Mouse (Mus musculus) embryonic facial prominence, embryonic 12.5 days (tissue): ENCODE measurements around the gene Gm17542. TPM values are rescaled to one million over a fixed set of nuclear protein-coding genes. Genes with fewer than 3 reads are reported as not detected.
"Not testable (repeated sequence)": the region's sequence is repeated elsewhere in the genome, so short reads cannot be mapped to it uniquely, and the experiment has no call there.

ENCODE experiments used
- ATAC-seq: fragments of 200-750 bp; cut with Nextera tagmentation; 2 replicates; pipeline ENCODE4 v1.8.0; 2017; ENCODE audit not compliant: insufficient number of reproducible peaks, insufficient read depth, low FRiP score, low TSS enrichment
- H3K27ac ChIP-seq: fragments of 300-500 bp; sonication (generic); 2 replicates; pipeline ENCODE4 v1.5.1; 2016; ENCODE audit warnings: mild to moderate bottlenecking
- H3K27me3 ChIP-seq: fragments of 300-500 bp; sonication (generic); 2 replicates; pipeline ENCODE4 v1.6.1; 2016; ENCODE audit warnings: mild to moderate bottlenecking, moderate library complexity
- H3K36me3 ChIP-seq: fragments of 300-500 bp; sonication (generic); 2 replicates; pipeline ENCODE4 v1.6.1; 2016; ENCODE audit warnings: mild to moderate bottlenecking
- H3K4me1 ChIP-seq: fragments of 300-500 bp; sonication (generic); 2 replicates; pipeline ENCODE4 v1.6.1; 2016
- H3K4me2 ChIP-seq: fragments of 300-500 bp; sonication (generic); replicated peaks from 2 replicates; pipeline ENCODE4 v1.6.1; 2016; ENCODE audit warnings: mild to moderate bottlenecking, moderate library complexity
- H3K4me3 ChIP-seq: fragments of 300-500 bp; sonication (generic); 2 replicates; pipeline ENCODE4 v1.5.1; 2016; ENCODE audit warnings: mild to moderate bottlenecking
- H3K9ac ChIP-seq: fragments of 300-500 bp; sonication (generic); 2 replicates; pipeline ENCODE4 v1.6.1; 2016; ENCODE audit warnings: mild to moderate bottlenecking, moderate library complexity
- H3K9me3 ChIP-seq: fragments of 300-500 bp; sonication (generic); 2 replicates; pipeline ENCODE4 v1.6.1; 2016; ENCODE audit warnings: mild to moderate bottlenecking, moderate library complexity
- WGBS: fragments of 180-500 bp; shearing (Covaris S2); methylation state at CpG from one replicate; pipeline ENCODE4 v1.1.7; 2016; 5-methylcytosine and 5-hydroxymethylcytosine counted together
- polyA plus RNA-seq: library from polyadenylated mRNA; unstranded; fragments of >200 nt; fragmentation: Nextera tagmentation; extraction: Ambion mirVana; gene quantifications from 2 replicates; pipeline ENCODE4 v1.2.1, GENCODE M21; 2016

The Gm17542 gene
- not detected in 2 replicates for polyA plus RNA-seq

GRCm38 (mm10) chr10:58718110-58718509, at the start of gene Gm17542:
TSS of gene Gm17542 (minus strand) at chr10:58718210.
- H3K4me3 ChIP-seq: not testable (repeated sequence)

GRCm38 (mm10) chr10:58739779-58740178, 21.8 kb upstream of the Gm17542 start:
- no peaks in the 10 kb centered on the region for H3K4me1 ChIP-seq
- H3K4me3 ChIP-seq: no peak overlapping the region
- H3K4me2 ChIP-seq: no peak overlapping the region
- no peaks in the 10 kb centered on the region for H3K36me3 ChIP-seq
- no peaks in the 10 kb centered on the region for H3K9me3 ChIP-seq
- no peak overlapping the region for H3K9ac ChIP-seq
- no peaks in the 10 kb centered on the region for H3K27me3 ChIP-seq
- H3K27ac ChIP-seq: no peak overlapping the region
- no peak for ATAC-seq

More at GRCm38 (mm10) chr10:58718110-58718509, at the start of gene Gm17542:
- not testable (repeated sequence) for H3K9me3 ChIP-seq, ATAC-seq, H3K27ac ChIP-seq, H3K4me1 ChIP-seq, H3K4me2 ChIP-seq, H3K9ac ChIP-seq, H3K36me3 ChIP-seq, H3K27me3 ChIP-seq

GRCm38 (mm10) chr10:58738152-58738551, 20.1 kb upstream of the Gm17542 start:
- WGBS: 88% methylated on average over 7 of the region's 7 CpGs
- Histone ChIP-seq H3K27me3 (no peaks in the 10 kb centered on the region), H3K9me3 (no peaks in the 10 kb centered on the region), H3K36me3 (no peaks in the 10 kb centered on the region), H3K4me2 (no peak overlapping the region), H3K4me3 (no peak overlapping the region), H3K27ac (no peak overlapping the region), H3K9ac (no peak overlapping the region), H3K4me1 (no peaks in the 10 kb centered on the region)
- no peak for ATAC-seq

GRCm38 (mm10) chr10:58714789-58715148, 3.2 kb downstream of the Gm17542 start:
- no peaks in the 10 kb centered on the region for H3K36me3 ChIP-seq
- H3K9me3 ChIP-seq: no peaks in the 10 kb centered on the region
- WGBS: 64% methylated on average over 3 of the region's 3 CpGs
- H3K9ac ChIP-seq: no peak overlapping the region
- ATAC-seq: no peak
- no peak overlapping the region for H3K27ac ChIP-seq
- peaks cover 6% of the 10 kb centered on the region; the same call in 1 of the 2 replicates for H3K4me1 ChIP-seq
- 0 out of 2 replicates have a peak overlapping the region, but pooled peaks have one; percentile 17 for H3K4me3 ChIP-seq
- H3K27me3 ChIP-seq: no peaks in the 10 kb centered on the region
- peak overlapping the region; percentile 44 for H3K4me2 ChIP-seq

GRCm38 (mm10) chr10:58713855-58714788, 3.9 kb downstream of the Gm17542 start:
- Histone ChIP-seq H3K4me3 (peak overlapping the region; percentile 17; the same call in 1 of the 2 replicates), H3K27ac (no peak overlapping the region)

GRCm38 (mm10) chr10:58713225-58713624, 4.8 kb downstream of the Gm17542 start:
- ATAC-seq: no peak
- H3K9me3 ChIP-seq: no peaks in the 10 kb centered on the region
- H3K4me2 ChIP-seq: no peak overlapping the region
- H3K4me1 ChIP-seq: peaks cover 6% of the 10 kb centered on the region; the same call in 1 of the 2 replicates
- no peak overlapping the region for H3K9ac ChIP-seq
- WGBS: 91% methylated on average over 7 of the region's 7 CpGs
- no peaks in the 10 kb centered on the region for H3K36me3 ChIP-seq
- no peak overlapping the region for H3K4me3 ChIP-seq
- no peaks in the 10 kb centered on the region for H3K27me3 ChIP-seq
- H3K27ac ChIP-seq: no peak overlapping the region

More at GRCm38 (mm10) chr10:58713855-58714788, 3.9 kb downstream of the Gm17542 start:
- no peak for ATAC-seq
- no peak overlapping the region for H3K9ac ChIP-seq
- WGBS: 27% methylated on average over 24 of the region's 24 CpGs
- H3K4me1 ChIP-seq: peaks cover 6% of the 10 kb centered on the region; the same call in 1 of the 2 replicates
- H3K9me3 ChIP-seq: no peaks in the 10 kb centered on the region
- H3K36me3 ChIP-seq: no peaks in the 10 kb centered on the region
- no peaks in the 10 kb centered on the region for H3K27me3 ChIP-seq
- H3K4me2 ChIP-seq: peak overlapping the region; percentile 44

- no peaks in the 10 kb centered on the region for H3K36me3 ChIP-seq
- no peak for ATAC-seq
- H3K27me3 ChIP-seq: no peaks in the 10 kb centered on the region
- H3K27ac ChIP-seq: no peak overlapping the region
- H3K4me3 ChIP-seq: no peak overlapping the region
- no peak overlapping the region for H3K9ac ChIP-seq
- H3K4me1 ChIP-seq: peaks cover 5% of the 10 kb centered on the region; the same call in 1 of the 2 replicates
- H3K9me3 ChIP-seq: no peaks in the 10 kb centered on the region
- WGBS: 84% methylated on average over 4 of the region's 4 CpGs
- H3K4me2 ChIP-seq: no peak overlapping the region
Observed at GRCm38 (mm10) chr10:58709021-58709420, 9.0 kb downstream of the Gm17542 start.

GRCm38 (mm10) chr10:58700578-58700977, 17.4 kb downstream of the Gm17542 start:
- WGBS: 43% methylated on average over 6 of the region's 6 CpGs
- Histone ChIP-seq H3K36me3 (no peaks in the 10 kb centered on the region), H3K4me3 (no peak overlapping the region), H3K4me1 (no peaks in the 10 kb centered on the region), H3K27me3 (no peaks in the 10 kb centered on the region), H3K27ac (no peak overlapping the region), H3K4me2 (no peak overlapping the region), H3K9ac (no peak overlapping the region), H3K9me3 (no peaks in the 10 kb centered on the region)
- no peak for ATAC-seq

GRCm38 (mm10) chr10:58700160-58700559, 17.9 kb downstream of the Gm17542 start:
- H3K9ac ChIP-seq: no peak overlapping the region
- no peak overlapping the region for H3K27ac ChIP-seq
- no peak for ATAC-seq
- no peaks in the 10 kb centered on the region for H3K9me3 ChIP-seq
- 44% methylated on average over 4 of the region's 4 CpGs for WGBS
- no peaks in the 10 kb centered on the region for H3K36me3 ChIP-seq
- no peak overlapping the region for H3K4me2 ChIP-seq
- no peak overlapping the region for H3K4me3 ChIP-seq
- H3K27me3 ChIP-seq: no peaks in the 10 kb centered on the region
- H3K4me1 ChIP-seq: no peaks in the 10 kb centered on the region

- no peaks in the 10 kb centered on the region for H3K36me3 ChIP-seq
- WGBS: 84% methylated on average over 4 of the region's 4 CpGs
- no peaks in the 10 kb centered on the region for H3K4me1 ChIP-seq
- no peak overlapping the region for H3K9ac ChIP-seq
- no peak overlapping the region for H3K27ac ChIP-seq
- H3K4me3 ChIP-seq: no peak overlapping the region
- no peak overlapping the region for H3K4me2 ChIP-seq
- H3K9me3 ChIP-seq: no peaks in the 10 kb centered on the region
- H3K27me3 ChIP-seq: no peaks in the 10 kb centered on the region
- no peak for ATAC-seq
Observed at GRCm38 (mm10) chr10:58698955-58699354, 19.1 kb downstream of the Gm17542 start.

- Histone ChIP-seq H3K4me1 (no peaks in the 10 kb centered on the region), H3K27me3 (no peaks in the 10 kb centered on the region), H3K4me3 (no peak overlapping the region), H3K9ac (no peak overlapping the region), H3K9me3 (no peaks in the 10 kb centered on the region), H3K4me2 (no peak overlapping the region), H3K36me3 (no peaks in the 10 kb centered on the region), H3K27ac (no peak overlapping the region)
- ATAC-seq: no peak
- 59% methylated on average over 6 of the region's 7 CpGs for WGBS
Observed at GRCm38 (mm10) chr10:58691051-58691450, 27.0 kb downstream of the Gm17542 start.

- WGBS: 84% methylated on average over 6 of the region's 6 CpGs
- no peak overlapping the region for H3K4me3 ChIP-seq
- no peak overlapping the region for H3K4me2 ChIP-seq
- H3K36me3 ChIP-seq: no peaks in the 10 kb centered on the region
- no peaks in the 10 kb centered on the region for H3K9me3 ChIP-seq
- no peaks in the 10 kb centered on the region for H3K4me1 ChIP-seq
- no peak for ATAC-seq
- H3K27ac ChIP-seq: no peak overlapping the region
- H3K27me3 ChIP-seq: peaks cover 8% of the 10 kb centered on the region; the same call in 1 of the 2 replicates
- no peak overlapping the region for H3K9ac ChIP-seq
Observed at GRCm38 (mm10) chr10:58679298-58679697, 38.7 kb downstream of the Gm17542 start.
